Mouse (Mus musculus): ENCODE data around the gene Mast4. TPM values are rescaled to one million over a fixed set of nuclear protein-coding genes. Genes with fewer than 3 reads are reported as not detected.
"Not testable (repeated sequence)": the region's sequence is repeated elsewhere in the genome, so short reads cannot be mapped to it uniquely, and the experiment has no call there.

Gene Mast4
- 19.5 and 19.7 TPM in 2 replicates for polyA plus RNA-seq (2014; fragmentation: Nextera tagmentation; extraction: Ambion mirVana)

DNA sequence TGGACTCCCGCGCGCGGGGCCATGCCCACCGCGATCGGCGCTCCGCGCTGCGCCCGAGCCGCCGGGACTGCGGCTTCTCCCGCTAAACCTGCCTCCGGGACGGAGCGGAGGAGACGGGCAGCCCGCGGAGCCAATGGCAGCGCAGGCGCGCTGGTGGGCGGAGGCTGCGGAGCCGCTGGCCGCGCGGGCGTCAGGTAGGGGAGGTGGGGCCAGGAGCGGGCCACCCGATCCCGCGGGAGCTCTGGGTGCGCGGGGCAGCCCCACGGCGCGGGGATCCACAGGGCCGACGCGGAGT is at the start of gene Mast4:
Gene Mast4, minus strand, starts transcription at position 106 of the 295 bp plus-strand sequence.
- no peak within 1 kb of the TSS for H3K27ac ChIP-seq (ENCODE audit: low read depth, low read length)

DNA sequence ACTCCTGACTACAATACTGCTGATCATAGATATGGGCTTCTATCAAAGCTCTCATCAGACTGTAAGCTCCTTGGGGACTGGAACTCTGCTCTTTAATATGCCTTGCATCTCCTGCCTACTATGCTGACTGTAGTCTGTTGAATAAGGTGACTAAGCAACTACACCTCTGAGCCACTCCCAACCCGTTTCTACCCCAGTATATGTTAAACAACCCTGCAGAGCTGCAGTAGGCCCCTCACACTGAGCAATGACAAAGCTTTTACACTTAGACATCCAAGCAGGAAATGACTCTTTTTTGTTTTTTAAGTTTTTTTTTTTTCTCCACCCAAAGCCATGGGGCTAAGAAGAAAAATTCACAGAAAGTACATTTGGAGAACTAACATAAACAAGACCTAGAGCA is 40.2 kb upstream of the Mast4 start:
- DNase-seq (ENCODE audit: low spot score) (no peak), ATAC-seq (ENCODE audit: insufficient read depth, low FRiP score, low TSS enrichment) (no peak)
- Histone ChIP-seq H3K27ac (ENCODE audit: low read depth, low read length) (no peak overlapping the region), H3K36me3 (ENCODE audit: control insufficient read depth, insufficient read depth, low read length) (no peaks in the 10 kb centered on the region), H3K9me3 (ENCODE audit: control insufficient read depth, low read length) (no peaks in the 10 kb centered on the region), H3K9ac (ENCODE audit: low read length) (no peak overlapping the region), H3K27me3 (ENCODE audit: control insufficient read depth, insufficient read depth, low read length) (no peaks in the 10 kb centered on the region), H3K4me3 (ENCODE audit: low read depth, low read length) (no peak overlapping the region), H3K4me2 (ENCODE audit: low read depth) (no peak overlapping the region), H3K4me1 (ENCODE audit: control insufficient read depth, insufficient read depth, low read length) (no peaks in the 10 kb centered on the region)
- 45% methylated on average over 1 of the region's 1 CpGs for WGBS

More for the DNA sequence above, at the start of gene Mast4:
- no peaks in the 10 kb centered on the region for H3K36me3 ChIP-seq (ENCODE audit: control insufficient read depth, insufficient read depth, low read length)
- under 1% methylated on average over 37 of the region's 44 CpGs for whole genome bisulfite sequencing
- H3K27me3 ChIP-seq (ENCODE audit: control insufficient read depth, insufficient read depth, low read length) = peaks cover 27% of the 10 kb centered on the region
- H3K9me3 ChIP-seq (ENCODE audit: control insufficient read depth, low read length) = no peaks in the 10 kb centered on the region
- DNase-seq (ENCODE audit: low spot score) (peak; percentile 90), ATAC-seq (ENCODE audit: insufficient read depth, low FRiP score, low TSS enrichment) (peak; percentile 93)
- H3K4me3 ChIP-seq (ENCODE audit: low read depth, low read length) = peak within 1 kb of the TSS; percentile 52
- peak within 1 kb of the TSS; percentile 89 for H3K4me2 ChIP-seq (ENCODE audit: low read depth)
- peaks cover 6% of the 10 kb centered on the region for H3K4me1 ChIP-seq (ENCODE audit: control insufficient read depth, insufficient read depth, low read length)
- peak within 1 kb of the TSS; percentile 40 for H3K9ac ChIP-seq (ENCODE audit: low read length)

DNA sequence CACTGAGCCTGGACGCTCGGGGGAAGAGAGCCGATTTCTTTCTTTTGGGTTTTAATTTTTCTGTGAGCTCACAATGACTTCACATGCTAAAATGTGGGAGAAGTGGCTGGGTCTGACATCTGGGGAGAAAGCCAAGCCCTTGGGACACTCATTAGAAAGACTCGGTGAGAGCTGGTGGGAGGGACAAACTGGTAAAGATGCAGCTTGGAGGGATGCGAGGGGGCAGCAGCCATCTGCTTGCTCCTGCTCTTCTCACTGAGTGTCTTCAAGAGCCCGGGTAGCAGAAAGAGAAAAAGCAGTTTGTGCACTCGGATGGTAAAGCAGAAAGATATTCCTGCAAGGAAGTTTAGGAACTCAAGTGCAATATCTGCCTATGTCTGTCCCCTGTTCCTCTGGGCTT is 34.9 kb upstream of the Mast4 start:
- H3K36me3 ChIP-seq (ENCODE audit: control insufficient read depth, insufficient read depth, low read length) = no peaks in the 10 kb centered on the region
- DNase-seq (ENCODE audit: low spot score) = no peak
- H3K4me1 ChIP-seq (ENCODE audit: control insufficient read depth, insufficient read depth, low read length) = no peaks in the 10 kb centered on the region
- no peak overlapping the region for H3K9ac ChIP-seq (ENCODE audit: low read length)
- H3K27me3 ChIP-seq (ENCODE audit: control insufficient read depth, insufficient read depth, low read length) = no peaks in the 10 kb centered on the region
- ATAC-seq (ENCODE audit: insufficient read depth, low FRiP score, low TSS enrichment) = no peak
- H3K9me3 ChIP-seq (ENCODE audit: control insufficient read depth, low read length) = no peaks in the 10 kb centered on the region
- no peak overlapping the region for H3K4me2 ChIP-seq (ENCODE audit: low read depth)
- WGBS = 83% methylated on average over 7 of the region's 7 CpGs
- H3K4me3 ChIP-seq (ENCODE audit: low read depth, low read length) = no peak overlapping the region
- H3K27ac ChIP-seq (ENCODE audit: low read depth, low read length) = no peak overlapping the region

DNA sequence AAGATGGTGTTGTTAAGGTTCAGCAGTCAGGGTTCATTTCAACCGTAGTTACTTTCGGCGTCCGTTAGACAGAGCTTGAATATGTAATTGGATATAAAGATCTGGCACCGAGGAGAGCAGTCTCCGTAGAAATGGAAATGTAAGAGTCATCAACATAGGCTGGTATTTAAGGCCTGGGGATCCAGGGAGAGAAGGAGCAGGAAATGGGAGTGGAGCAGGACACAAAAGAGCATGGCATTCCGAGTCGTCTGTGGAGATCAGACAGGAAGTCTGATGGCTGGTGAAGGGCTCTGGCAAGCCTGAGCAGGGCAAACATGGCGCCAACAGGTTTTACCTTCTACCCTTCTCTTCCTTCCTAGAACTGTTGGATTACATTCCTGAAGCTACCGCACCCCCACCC is 28.9 kb upstream of the Mast4 start:
- H3K27me3 ChIP-seq (ENCODE audit: control insufficient read depth, insufficient read depth, low read length) = no peaks in the 10 kb centered on the region
- ATAC-seq (ENCODE audit: insufficient read depth, low FRiP score, low TSS enrichment) = no peak
- H3K4me1 ChIP-seq (ENCODE audit: control insufficient read depth, insufficient read depth, low read length) = no peaks in the 10 kb centered on the region
- H3K36me3 ChIP-seq (ENCODE audit: control insufficient read depth, insufficient read depth, low read length) = no peaks in the 10 kb centered on the region
- DNase-seq (ENCODE audit: low spot score) = no peak
- H3K4me3 ChIP-seq (ENCODE audit: low read depth, low read length) = no peak overlapping the region
- H3K9ac ChIP-seq (ENCODE audit: low read length) = no peak overlapping the region
- no peak overlapping the region for H3K27ac ChIP-seq (ENCODE audit: low read depth, low read length)
- 79% methylated on average over 10 of the region's 10 CpGs for WGBS
- no peak overlapping the region for H3K4me2 ChIP-seq (ENCODE audit: low read depth)
- H3K9me3 ChIP-seq (ENCODE audit: control insufficient read depth, low read length) = no peaks in the 10 kb centered on the region

DNA sequence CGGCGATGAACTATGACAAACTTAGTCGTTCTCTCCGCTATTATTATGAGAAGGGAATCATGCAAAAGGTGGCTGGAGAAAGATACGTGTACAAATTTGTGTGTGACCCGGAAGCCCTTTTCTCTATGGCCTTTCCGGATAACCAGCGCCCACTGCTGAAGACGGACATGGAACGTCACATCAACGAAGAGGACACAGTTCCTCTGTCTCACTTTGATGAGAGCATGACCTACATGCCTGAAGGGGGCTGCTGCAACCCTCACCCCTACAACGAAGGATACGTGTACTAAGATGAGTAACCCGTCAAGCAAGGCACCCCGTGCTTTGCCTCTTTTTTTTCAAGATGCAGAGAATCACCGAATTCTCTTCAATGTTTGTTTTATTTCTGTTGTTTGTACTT is 23.1 kb upstream of the Mast4 start:
- H3K27ac ChIP-seq (ENCODE audit: low read depth, low read length); H3K4me1 ChIP-seq (ENCODE audit: control insufficient read depth, insufficient read depth, low read length); H3K4me3 ChIP-seq (ENCODE audit: low read depth, low read length); H3K9ac ChIP-seq (ENCODE audit: low read length); ATAC-seq (ENCODE audit: insufficient read depth, low FRiP score, low TSS enrichment); DNase-seq (ENCODE audit: low spot score); H3K27me3 ChIP-seq (ENCODE audit: control insufficient read depth, insufficient read depth, low read length); H3K36me3 ChIP-seq (ENCODE audit: control insufficient read depth, insufficient read depth, low read length); H3K4me2 ChIP-seq (ENCODE audit: low read depth); H3K9me3 ChIP-seq (ENCODE audit: control insufficient read depth, low read length): not testable (repeated sequence)
- WGBS = 96% methylated on average over 16 of the region's 16 CpGs

DNA sequence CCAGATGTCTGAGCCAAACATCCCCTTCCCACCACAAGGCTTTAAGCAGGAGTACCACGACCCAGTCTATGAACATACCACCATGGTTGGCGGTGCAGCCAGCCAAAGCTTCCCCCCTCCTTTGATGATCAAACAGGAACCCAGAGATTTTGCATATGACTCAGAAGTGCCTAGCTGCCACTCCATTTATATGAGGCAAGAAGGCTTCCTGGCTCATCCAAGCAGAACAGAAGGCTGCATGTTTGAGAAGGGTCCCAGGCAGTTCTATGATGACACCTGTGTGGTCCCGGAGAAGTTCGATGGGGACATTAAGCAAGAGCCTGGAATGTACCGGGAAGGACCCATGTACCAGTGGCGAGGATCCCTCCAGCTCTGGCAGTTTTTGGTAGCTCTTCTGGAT is 22.6 kb upstream of the Mast4 start:
- not testable (repeated sequence) for H3K27ac ChIP-seq (ENCODE audit: low read depth, low read length); H3K4me2 ChIP-seq (ENCODE audit: low read depth); H3K36me3 ChIP-seq (ENCODE audit: control insufficient read depth, insufficient read depth, low read length); H3K9me3 ChIP-seq (ENCODE audit: control insufficient read depth, low read length); ATAC-seq (ENCODE audit: insufficient read depth, low FRiP score, low TSS enrichment); H3K4me3 ChIP-seq (ENCODE audit: low read depth, low read length); DNase-seq (ENCODE audit: low spot score); H3K9ac ChIP-seq (ENCODE audit: low read length); H3K4me1 ChIP-seq (ENCODE audit: control insufficient read depth, insufficient read depth, low read length); H3K27me3 ChIP-seq (ENCODE audit: control insufficient read depth, insufficient read depth, low read length)
- WGBS = 97% methylated on average over 4 of the region's 6 CpGs

DNA sequence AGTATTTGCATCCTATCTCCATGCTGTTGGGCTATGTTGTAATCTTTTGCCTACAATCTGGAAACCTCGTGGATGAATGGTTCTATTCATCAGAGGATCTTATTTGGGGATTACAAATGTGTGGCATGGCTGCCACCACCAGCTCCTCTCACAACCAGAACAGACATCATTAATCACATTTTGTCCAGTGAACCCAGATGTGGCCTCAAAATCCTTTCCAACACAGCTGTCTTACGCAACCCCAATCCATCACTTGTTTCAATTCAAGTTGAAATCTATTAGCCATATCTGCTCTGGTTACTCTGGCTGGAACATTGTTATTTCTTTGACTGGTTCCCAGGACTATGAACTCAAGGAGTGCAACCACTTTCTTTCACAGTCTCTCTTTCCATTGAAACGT is 20.4 kb upstream of the Mast4 start:
- ATAC-seq (ENCODE audit: insufficient read depth, low FRiP score, low TSS enrichment) (no peak), DNase-seq (ENCODE audit: low spot score) (no peak)
- no peaks in the 10 kb centered on the region for H3K36me3 ChIP-seq (ENCODE audit: control insufficient read depth, insufficient read depth, low read length)
- no peak overlapping the region for H3K4me3 ChIP-seq (ENCODE audit: low read depth, low read length)
- H3K4me2 ChIP-seq (ENCODE audit: low read depth) = no peak overlapping the region
- H3K9ac ChIP-seq (ENCODE audit: low read length) = no peak overlapping the region
- no peak overlapping the region for H3K27ac ChIP-seq (ENCODE audit: low read depth, low read length)
- no peaks in the 10 kb centered on the region for H3K4me1 ChIP-seq (ENCODE audit: control insufficient read depth, insufficient read depth, low read length)
- no peaks in the 10 kb centered on the region for H3K9me3 ChIP-seq (ENCODE audit: control insufficient read depth, low read length)
- H3K27me3 ChIP-seq (ENCODE audit: control insufficient read depth, insufficient read depth, low read length) = no peaks in the 10 kb centered on the region
- WGBS = 69% methylated on average over 3 of the region's 3 CpGs

DNA sequence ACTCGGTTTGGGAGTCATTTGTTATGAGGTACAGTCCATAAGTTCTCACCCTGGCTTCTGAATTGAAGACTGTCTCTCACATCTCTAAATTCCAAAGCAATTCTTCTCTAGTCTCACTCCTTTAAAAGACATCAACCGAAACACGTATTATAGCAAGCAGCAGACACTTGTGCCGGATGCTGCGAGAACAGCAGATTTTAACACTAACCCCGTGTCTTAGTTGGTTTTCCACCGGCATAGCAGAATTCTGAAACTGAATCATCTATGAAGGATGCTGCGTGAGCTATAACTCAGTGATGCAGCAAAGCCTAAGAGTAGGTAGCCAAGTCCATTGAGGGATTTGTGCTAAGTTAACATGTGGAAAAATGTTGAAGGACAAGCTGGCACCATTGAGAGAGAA is 10.5 kb upstream of the Mast4 start:
- H3K27ac ChIP-seq (ENCODE audit: low read depth, low read length) = no peak overlapping the region

DNA sequence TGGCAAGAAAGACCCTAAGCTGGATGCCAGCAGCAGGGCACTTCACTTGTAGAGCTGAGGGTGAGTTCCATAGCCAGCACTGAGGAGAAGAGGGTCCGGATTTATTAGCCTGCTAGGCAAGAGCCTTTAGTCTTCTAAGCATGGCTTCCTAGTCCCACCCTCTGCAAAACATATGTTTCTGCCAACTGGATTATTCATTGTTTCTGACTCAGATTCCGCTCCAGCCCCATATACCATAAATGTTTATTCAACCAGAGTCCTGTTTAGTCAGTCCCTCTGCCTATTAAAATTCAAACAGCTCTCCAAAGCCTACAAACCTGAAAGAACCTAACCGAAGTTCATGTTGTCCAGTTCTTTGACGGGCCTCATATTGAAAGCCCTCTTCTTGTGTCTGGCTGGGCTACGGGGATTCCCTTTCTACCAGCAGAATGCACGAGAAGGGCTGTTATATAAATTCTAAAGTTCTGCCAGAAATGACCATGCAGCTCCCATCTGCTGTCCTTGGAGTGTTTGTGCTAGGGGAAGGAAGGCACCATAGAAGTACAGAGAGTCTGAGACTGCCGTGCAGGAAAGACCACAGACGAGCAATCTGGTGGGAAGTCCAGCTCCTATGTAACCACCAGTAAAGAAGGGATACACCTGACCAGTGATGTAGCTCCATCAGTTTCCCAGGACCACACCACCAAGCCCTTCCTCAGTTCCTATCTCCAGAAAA is 9.9 kb upstream of the Mast4 start:
- no peak overlapping the region for H3K4me3 ChIP-seq (ENCODE audit: low read depth, low read length)
- H3K9ac ChIP-seq (ENCODE audit: low read length) = no peak overlapping the region
- H3K4me1 ChIP-seq (ENCODE audit: control insufficient read depth, insufficient read depth, low read length) = no peaks in the 10 kb centered on the region
- DNase-seq (ENCODE audit: low spot score) = no peak
- no peak overlapping the region for H3K27ac ChIP-seq (ENCODE audit: low read depth, low read length)
- no peak for ATAC-seq (ENCODE audit: insufficient read depth, low FRiP score, low TSS enrichment)
- H3K36me3 ChIP-seq (ENCODE audit: control insufficient read depth, insufficient read depth, low read length) = no peaks in the 10 kb centered on the region
- no peaks in the 10 kb centered on the region for H3K27me3 ChIP-seq (ENCODE audit: control insufficient read depth, insufficient read depth, low read length)
- H3K9me3 ChIP-seq (ENCODE audit: control insufficient read depth, low read length) = no peaks in the 10 kb centered on the region
- H3K4me2 ChIP-seq (ENCODE audit: low read depth) = no peak overlapping the region
- WGBS = 89% methylated on average over 8 of the region's 8 CpGs

More for the DNA sequence above, 10.5 kb upstream of the Mast4 start:
- no peak for DNase-seq (ENCODE audit: low spot score)
- Histone ChIP-seq H3K4me2 (ENCODE audit: low read depth) (no peak overlapping the region), H3K27me3 (ENCODE audit: control insufficient read depth, insufficient read depth, low read length) (no peaks in the 10 kb centered on the region), H3K4me1 (ENCODE audit: control insufficient read depth, insufficient read depth, low read length) (no peaks in the 10 kb centered on the region), H3K4me3 (ENCODE audit: low read depth, low read length) (no peak overlapping the region), H3K9ac (ENCODE audit: low read length) (no peak overlapping the region), H3K36me3 (ENCODE audit: control insufficient read depth, insufficient read depth, low read length) (no peaks in the 10 kb centered on the region), H3K9me3 (ENCODE audit: control insufficient read depth, low read length) (no peaks in the 10 kb centered on the region)
- ATAC-seq (ENCODE audit: insufficient read depth, low FRiP score, low TSS enrichment) = no peak
- WGBS = 96% methylated on average over 8 of the region's 8 CpGs
